Mouse (Mus musculus) megakaryocyte, embryonic 14.5 days (primary cell): ENCODE measurements around the gene Otud7b.

Experiments used
- FLI1 ChIP-seq: IDR thresholded peaks from 2 replicates; pipeline ENCODE4 v1.6.1; 2012; ENCODE audit warnings: low read length, inconsistent platforms, mixed read lengths
- GATA1 ChIP-seq: IDR thresholded peaks from 3 replicates; pipeline ENCODE4 v1.6.1; 2012; ENCODE audit warnings: mixed read lengths, low read length, inconsistent platforms, borderline replicate concordance

DNA sequence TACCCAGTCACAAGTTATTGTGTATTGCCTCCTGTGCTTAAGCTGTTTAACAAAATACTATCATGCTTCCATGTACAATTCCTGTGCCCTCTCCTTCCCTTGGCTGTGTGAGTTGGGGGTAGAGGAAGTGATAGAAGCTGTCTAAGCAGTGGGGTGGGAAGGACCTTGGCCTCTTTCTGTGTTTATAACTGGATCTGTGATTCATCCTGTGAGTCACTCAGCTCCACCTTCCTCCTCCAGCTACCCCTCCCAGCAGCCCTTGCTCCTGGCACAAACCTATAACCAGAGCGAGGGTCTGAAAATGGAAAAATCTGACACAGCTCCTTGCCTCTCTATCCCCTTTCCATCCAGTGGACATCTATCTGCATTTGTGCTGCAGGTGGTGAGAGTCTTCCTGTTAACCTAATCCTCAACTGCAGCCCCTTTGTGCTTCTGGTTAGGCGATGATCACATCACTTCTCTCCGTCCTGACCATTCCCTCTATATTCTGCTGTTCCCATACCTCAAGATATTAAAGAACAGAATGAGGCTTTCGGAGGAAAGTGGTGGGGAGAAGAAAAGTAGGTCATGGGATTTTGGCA is 56.0 kb downstream of the Otud7b start:
- no peak for TF ChIP-seq FLI1
- TF ChIP-seq GATA1, result no peak
